Mouse (Mus musculus): ENCODE results near the gene Tmem72. TPM values are rescaled to one million over a fixed set of nuclear protein-coding genes. Genes with fewer than 3 reads are reported as not detected.
A peak's percentile ranks its signal among the peaks of the same experiment; 100 is the strongest.

Gene Tmem72
- polyA plus RNA-seq, 1 experiment from 2014 or later, result 0.07 TPM

DNA sequence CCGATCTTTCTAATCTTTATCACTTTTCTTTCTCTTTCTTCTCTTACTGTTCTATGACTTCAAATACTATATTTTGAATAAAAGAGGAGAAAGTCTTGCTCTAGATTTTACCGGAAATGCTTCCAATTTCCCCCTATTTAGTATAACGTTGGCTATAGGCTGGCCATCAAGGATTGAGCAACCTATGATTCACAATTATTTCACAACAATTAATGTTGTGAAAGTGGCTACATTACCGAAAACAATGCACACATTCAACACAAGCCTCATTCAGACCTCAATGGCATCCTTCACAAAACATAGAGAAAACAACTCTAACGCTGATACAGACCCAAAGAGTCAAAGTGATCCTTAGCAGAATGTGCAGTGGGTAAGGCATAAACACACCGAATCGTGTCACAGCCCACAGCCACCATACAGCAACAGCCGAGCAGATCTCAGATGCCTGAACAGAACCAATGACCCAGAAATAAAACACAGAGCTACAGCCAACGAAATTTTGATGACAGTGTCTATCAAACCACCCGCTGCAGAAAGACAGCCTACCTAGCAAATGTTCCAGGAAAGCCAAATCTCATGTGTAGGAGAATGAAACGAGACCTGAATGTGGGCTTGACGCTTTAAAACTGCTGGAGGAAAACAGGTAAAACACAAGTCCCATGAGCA, 50.5 kb downstream of the Tmem72 start:
- DNase-seq, result no peak
- no peak for TF ChIP-seq CTCF (IDR thresholded peaks at IDR 0.05; ENCODE audit: low read depth)

DNA sequence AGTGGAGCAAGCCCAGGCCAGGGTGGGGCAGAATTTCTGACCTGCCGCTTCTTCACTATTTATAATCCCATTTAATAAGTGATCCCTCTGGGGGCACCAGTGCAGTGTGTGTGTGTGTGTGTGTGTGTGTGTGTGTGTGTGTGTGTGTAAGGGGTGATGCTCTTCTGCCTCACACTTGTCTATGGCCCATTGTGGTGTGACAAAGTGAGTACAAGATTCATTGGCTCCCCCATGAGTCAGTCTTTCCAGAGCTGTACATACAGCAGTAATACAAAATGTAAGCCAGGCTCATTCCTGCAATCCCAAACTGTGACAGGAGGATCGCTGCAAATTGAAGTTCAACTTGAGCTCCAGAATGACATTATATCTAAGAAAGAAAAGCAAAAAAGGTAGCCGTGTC, 51.9 kb downstream of the Tmem72 start:
- Histone ChIP-seq H3K9ac (no peak overlapping the region), H3K36me3 (ENCODE audit: insufficient read depth) (no peaks in the 10 kb centered on the region), H3K4me2 (no peak overlapping the region), H3K27me3 (ENCODE audit: insufficient read depth, low read length) (no peaks in the 10 kb centered on the region), H3K27ac (ENCODE audit: low read depth) (no peak overlapping the region), H3K9me3 (ENCODE audit: low read depth, low read length) (no peaks in the 10 kb centered on the region), H3K4me1 (ENCODE audit: insufficient read depth) (no peaks in the 10 kb centered on the region), H3K4me3 (ENCODE audit: low read depth, low read length) (no peak overlapping the region)
- 79% methylated on average over 3 of the region's 3 CpGs for WGBS
- no peak for DNase-seq
- no peak for TF ChIP-seq CTCF (IDR thresholded peaks at IDR 0.05; ENCODE audit: low read depth)
- ATAC-seq (ENCODE audit: insufficient read depth), result no peak

More for the DNA sequence above, 50.5 kb downstream of the Tmem72 start:
- no peak overlapping the region for H3K4me3 ChIP-seq (ENCODE audit: low read depth, low read length)
- no peaks in the 10 kb centered on the region for H3K4me1 ChIP-seq (ENCODE audit: insufficient read depth)
- H3K9me3 ChIP-seq (ENCODE audit: low read depth, low read length), result no peaks in the 10 kb centered on the region
- no peaks in the 10 kb centered on the region for H3K27me3 ChIP-seq (ENCODE audit: insufficient read depth, low read length)
- no peak for ATAC-seq (ENCODE audit: insufficient read depth)
- H3K36me3 ChIP-seq (ENCODE audit: insufficient read depth), result no peaks in the 10 kb centered on the region
- H3K4me2 ChIP-seq, result no peak overlapping the region
- no peak overlapping the region for H3K9ac ChIP-seq
- WGBS, result 83% methylated on average over 12 of the region's 12 CpGs
- no peak overlapping the region for H3K27ac ChIP-seq (ENCODE audit: low read depth)

DNA sequence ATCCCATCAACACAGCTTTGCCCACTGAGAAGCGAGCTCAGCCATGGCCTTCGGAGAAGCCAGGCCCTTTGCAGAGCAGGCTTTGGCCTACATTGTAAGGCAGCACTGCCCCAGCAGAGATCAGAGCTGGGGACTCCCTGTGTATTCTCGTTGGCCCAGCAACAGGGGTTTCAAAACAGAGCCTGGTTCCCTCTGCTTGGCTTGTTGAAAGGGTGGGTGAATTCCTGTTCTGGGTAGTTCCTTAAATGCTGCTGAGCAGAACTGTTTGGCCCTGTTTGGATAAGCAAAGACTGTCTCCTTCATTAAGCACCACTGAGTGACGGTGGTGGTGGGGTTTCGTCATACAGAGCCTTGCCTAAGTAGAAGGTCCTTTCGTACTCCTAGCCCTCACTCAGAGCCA, 52.7 kb downstream of the Tmem72 start:
- Histone ChIP-seq H3K27ac (ENCODE audit: low read depth) (no peak overlapping the region), H3K9ac (no peak overlapping the region), H3K4me3 (ENCODE audit: low read depth, low read length) (no peak overlapping the region), H3K27me3 (ENCODE audit: insufficient read depth, low read length) (no peaks in the 10 kb centered on the region), H3K9me3 (ENCODE audit: low read depth, low read length) (no peaks in the 10 kb centered on the region), H3K4me1 (ENCODE audit: insufficient read depth) (no peaks in the 10 kb centered on the region), H3K36me3 (ENCODE audit: insufficient read depth) (no peaks in the 10 kb centered on the region), H3K4me2 (no peak overlapping the region)
- ATAC-seq (ENCODE audit: insufficient read depth) (no peak), DNase-seq (no peak)
- WGBS, result 75% methylated on average over 6 of the region's 6 CpGs
- TF ChIP-seq CTCF (IDR thresholded peaks at IDR 0.05; ENCODE audit: low read depth), result no peak

DNA sequence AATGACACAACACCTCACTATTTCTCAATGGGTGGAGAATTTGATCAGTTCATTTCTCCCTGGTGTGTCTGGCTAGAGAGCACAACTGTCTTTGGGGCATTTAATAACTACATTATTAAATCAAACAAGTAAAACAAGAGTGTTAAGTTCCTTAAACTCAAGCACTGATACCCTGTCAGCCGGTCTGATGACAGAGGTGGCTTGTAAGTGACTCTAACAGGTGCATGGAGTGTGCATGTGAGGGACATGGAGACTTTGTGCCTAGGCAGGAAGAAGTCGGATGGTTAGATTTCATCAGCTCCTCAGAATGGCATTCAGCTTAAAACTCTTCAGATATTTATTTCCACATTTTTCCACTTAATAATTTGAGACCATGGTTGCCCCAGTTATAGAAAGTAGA, 53.3 kb downstream of the Tmem72 start:
- Histone ChIP-seq H3K9ac (no peak overlapping the region), H3K4me1 (ENCODE audit: insufficient read depth) (no peaks in the 10 kb centered on the region), H3K36me3 (ENCODE audit: insufficient read depth) (no peaks in the 10 kb centered on the region), H3K4me3 (ENCODE audit: low read depth, low read length) (no peak overlapping the region), H3K9me3 (ENCODE audit: low read depth, low read length) (no peaks in the 10 kb centered on the region), H3K27ac (ENCODE audit: low read depth) (no peak overlapping the region), H3K27me3 (ENCODE audit: insufficient read depth, low read length) (no peaks in the 10 kb centered on the region), H3K4me2 (no peak overlapping the region)
- ATAC-seq (ENCODE audit: insufficient read depth), result no peak
- TF ChIP-seq CTCF (IDR thresholded peaks at IDR 0.05; ENCODE audit: low read depth), result no peak
- no peak for DNase-seq
- WGBS, result 84% methylated on average over 2 of the region's 2 CpGs

DNA sequence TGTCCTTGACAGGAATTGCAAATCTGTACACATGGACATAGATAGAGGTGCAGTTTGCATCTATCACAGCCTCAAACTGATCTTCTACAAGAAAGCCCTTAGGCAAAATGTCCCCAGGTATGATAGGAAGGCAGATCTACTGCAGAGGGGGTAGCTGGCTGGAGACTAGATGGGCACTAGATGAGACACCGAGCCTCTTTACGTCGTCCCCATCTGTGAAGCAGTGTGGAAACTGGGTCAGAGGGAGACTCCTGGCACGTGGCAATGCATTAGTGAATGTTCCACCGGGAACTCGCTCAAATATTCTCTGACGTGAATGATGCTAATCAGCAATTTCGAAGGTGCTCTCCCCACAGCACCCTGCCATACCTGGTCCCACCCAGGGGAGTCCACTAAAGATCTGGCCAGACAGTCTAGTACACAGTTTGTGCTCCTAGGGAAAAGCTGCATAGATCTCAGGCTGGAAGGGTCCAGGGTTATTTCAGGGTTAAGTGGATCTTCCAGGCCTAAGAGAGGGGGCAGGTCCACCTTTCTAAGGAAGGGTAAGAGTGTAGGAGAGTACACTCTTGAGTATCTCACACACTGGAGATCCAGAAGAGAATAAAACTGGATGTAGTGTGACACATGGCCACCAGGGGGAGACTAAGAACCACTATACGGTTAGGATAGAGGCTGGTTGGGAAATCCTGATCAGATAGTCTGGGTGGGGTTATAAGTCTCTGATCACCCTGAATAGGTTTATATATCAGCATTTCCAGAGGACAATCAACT, 62.8 kb downstream of the Tmem72 start:
- Histone ChIP-seq H3K4me3 (ENCODE audit: low read depth, low read length) (no peak overlapping the region), H3K4me1 (ENCODE audit: insufficient read depth) (no peaks in the 10 kb centered on the region), H3K4me2 (no peak overlapping the region), H3K27ac (ENCODE audit: low read depth) (no peak overlapping the region), H3K9me3 (ENCODE audit: low read depth, low read length) (no peaks in the 10 kb centered on the region), H3K27me3 (ENCODE audit: insufficient read depth, low read length) (no peaks in the 10 kb centered on the region), H3K9ac (no peak overlapping the region), H3K36me3 (ENCODE audit: insufficient read depth) (no peaks in the 10 kb centered on the region)
- ATAC-seq (ENCODE audit: insufficient read depth) (peak; percentile 47; the same call in 1 of the 2 replicates), DNase-seq (peak; percentile 90)
- 55% methylated on average over 9 of the region's 9 CpGs for WGBS
- peak; percentile 89 for TF ChIP-seq CTCF (IDR thresholded peaks at IDR 0.05; ENCODE audit: low read depth)

DNA sequence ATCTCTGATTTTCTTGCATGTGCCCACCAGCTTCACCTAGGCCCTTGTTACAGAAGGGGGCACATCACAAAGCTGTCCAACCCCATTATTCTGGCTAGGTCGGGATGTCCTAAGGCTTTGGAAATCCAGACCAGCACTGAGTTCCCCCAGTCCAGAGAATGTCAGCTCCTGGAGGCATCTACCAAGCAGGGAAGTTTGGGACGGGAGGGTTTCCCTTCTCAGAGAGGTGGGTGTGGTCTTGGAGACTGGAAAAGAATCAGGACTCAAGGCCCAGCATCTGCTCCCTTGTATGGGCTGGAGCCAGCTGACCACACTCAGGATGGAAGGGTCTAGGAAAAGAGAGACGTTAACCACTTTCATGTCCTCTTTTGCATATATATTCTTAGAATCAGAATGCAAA, 63.5 kb downstream of the Tmem72 start:
- H3K27me3 ChIP-seq (ENCODE audit: insufficient read depth, low read length), result no peaks in the 10 kb centered on the region
- WGBS, result 66% methylated on average over 3 of the region's 3 CpGs
- DNase-seq (no peak), ATAC-seq (ENCODE audit: insufficient read depth) (no peak)
- H3K4me3 ChIP-seq (ENCODE audit: low read depth, low read length), result no peak overlapping the region
- H3K9ac ChIP-seq, result no peak overlapping the region
- no peaks in the 10 kb centered on the region for H3K4me1 ChIP-seq (ENCODE audit: insufficient read depth)
- H3K36me3 ChIP-seq (ENCODE audit: insufficient read depth), result no peaks in the 10 kb centered on the region
- TF ChIP-seq CTCF (IDR thresholded peaks at IDR 0.05; ENCODE audit: low read depth), result no peak
- no peaks in the 10 kb centered on the region for H3K9me3 ChIP-seq (ENCODE audit: low read depth, low read length)
- no peak overlapping the region for H3K27ac ChIP-seq (ENCODE audit: low read depth)
- H3K4me2 ChIP-seq, result no peak overlapping the region

DNA sequence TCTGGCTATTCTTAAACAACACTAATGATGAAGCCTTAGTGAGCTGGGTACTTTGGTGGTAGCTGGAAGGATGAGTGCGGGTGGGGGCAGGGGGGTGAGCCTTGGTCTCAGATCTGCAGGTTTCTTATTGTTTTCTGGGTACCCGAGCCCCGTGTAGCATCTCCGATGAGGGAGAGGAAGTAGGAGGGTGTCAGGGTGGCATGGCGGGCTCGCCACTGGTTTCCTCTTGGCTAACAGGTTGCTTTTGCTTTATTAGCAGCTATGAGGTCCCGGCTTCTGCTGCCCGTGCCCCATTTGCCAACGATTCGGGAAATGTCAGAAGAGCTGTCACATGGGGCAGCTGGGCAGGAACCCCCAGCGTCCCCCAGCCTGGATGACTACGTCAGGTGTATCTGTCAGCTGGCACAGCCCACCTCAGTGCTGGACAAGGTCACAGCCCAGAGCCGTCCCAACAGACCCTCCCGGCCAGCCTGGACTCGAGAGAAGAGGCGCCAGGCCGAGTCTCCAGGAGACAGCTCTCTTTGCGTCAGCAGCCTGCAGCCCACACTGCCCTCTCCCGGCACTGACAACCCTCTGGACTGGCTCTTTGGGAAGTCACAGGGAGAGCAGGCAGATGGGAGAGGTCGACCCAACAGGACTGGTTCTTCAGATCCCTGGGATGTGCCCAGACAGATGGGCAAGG, 65.1 kb downstream of the Tmem72 start:
- peak; percentile 61 for TF ChIP-seq CTCF (IDR thresholded peaks at IDR 0.05; ENCODE audit: low read depth)
- H3K36me3 ChIP-seq (ENCODE audit: insufficient read depth), result no peaks in the 10 kb centered on the region
- no peaks in the 10 kb centered on the region for H3K4me1 ChIP-seq (ENCODE audit: insufficient read depth)
- H3K27ac ChIP-seq (ENCODE audit: low read depth), result no peak overlapping the region
- peak overlapping the region; percentile 43 for H3K4me2 ChIP-seq
- no peak overlapping the region; the same call in 1 of the 2 replicates for H3K9ac ChIP-seq
- H3K4me3 ChIP-seq (ENCODE audit: low read depth, low read length), result peak overlapping the region; percentile 15; the same call in 1 of the 2 replicates
- WGBS, result 57% methylated on average over 20 of the region's 20 CpGs
- DNase-seq (peak; percentile 57), ATAC-seq (ENCODE audit: insufficient read depth) (no peak)
- H3K27me3 ChIP-seq (ENCODE audit: insufficient read depth, low read length), result no peaks in the 10 kb centered on the region
- no peaks in the 10 kb centered on the region for H3K9me3 ChIP-seq (ENCODE audit: low read depth, low read length)
